Comparison of ENCODE assay signal across 38 mouse cellular contexts in genomic region chr11:100221741-100222140, GRCm38 (mm10). TPM values are rescaled to one million over a fixed set of nuclear protein-coding genes. Genes with fewer than 3 reads are reported as not detected.
A peak's percentile ranks its signal among the peaks of the same experiment; 100 is the strongest.
DNase-seq lines count a peak whose midpoint lies in the region; ATAC-seq and TF ChIP-seq lines count a peak whose summit lies in the region.
"Had no signal": no experiment of that assay in that cellular context is flagged by ENCODE, and none has a peak within 500 bp of the region (broad histone marks: within the 10 kb centered on the region; RNA-seq: fewer than 3 reads in every experiment).

No protein-coding gene starts in this region.

- peaks cover 72% of the 10 kb centered on the region for H3K27me3 ChIP-seq in CH12.LX (replicated peaks)
- H3K27me3 ChIP-seq in forebrain, embryonic 16.5 days (replicated peaks; ENCODE audit: control insufficient read depth, insufficient read depth, low read length) = no peaks in the 10 kb centered on the region
- H3K27me3 ChIP-seq: kidney, embryonic 15.5 days; limb, embryonic 15.5 days; midbrain, embryonic 15.5 days had no signal

- peaks cover 25% of the 10 kb centered on the region for H3K9me3 ChIP-seq in CH12.LX (replicated peaks; ENCODE audit: low read length)
- no peaks in the 10 kb centered on the region for H3K9me3 ChIP-seq in forebrain, embryonic 16.5 days (ENCODE audit: control insufficient read depth, low read length)
- H3K9me3 ChIP-seq: limb, embryonic 10.5 days; limb, embryonic 15.5 days; midbrain, embryonic 15.5 days had no signal

- H3K79me2 ChIP-seq in CH12.LX (replicated peaks; ENCODE audit: control insufficient read depth, extremely low read depth, insufficient read depth, poor library complexity, severe bottlenecking) = no peaks in the 10 kb centered on the region

- peak overlapping the region; percentile 22 for H3K4me2 ChIP-seq in CH12.LX (ENCODE audit: insufficient read depth, low read depth, poor library complexity, severe bottlenecking)
- no peak overlapping the region for H3K4me2 ChIP-seq in forebrain, embryonic 16.5 days (ENCODE audit: low read length)
- H3K4me2 ChIP-seq: kidney, embryonic 15.5 days; limb, embryonic 15.5 days; midbrain, embryonic 15.5 days had no signal

- 15% methylated on average over 8 of the region's 8 CpGs for WGBS in olfactory bulb, adult 2 months
- 41% methylated on average over 8 of the region's 8 CpGs for WGBS in forebrain, embryonic 16.5 days

- ATAC-seq in forebrain, embryonic 16.5 days = no peak
- ATAC-seq: CD4-positive, CD25-positive, alpha-beta regulatory T cell, adult 4 months; forebrain, embryonic 14.5 days; hindbrain, embryonic 16.5 days; midbrain, embryonic 15.5 days had no signal

- in situ Hi-C loops in CH12.LX (cut with MboI; ENCODE audit: low pct_ligation_motif_present, low pct_unique_long_range_greater_than_20kb, low sequenced_read_pairs) = no loop called here

- H3K4me3 ChIP-seq in CH12.LX (replicated peaks in 1 of 3; ENCODE audit: low read depth in 2 of 3, low read length in 2 of 3, poor library complexity in 1 of 3) = no peak overlapping the region
- no peak overlapping the region for H3K4me3 ChIP-seq in olfactory bulb, adult 2 months (ENCODE audit: insufficient read depth, low read depth, low read length)
- no peak overlapping the region for H3K4me3 ChIP-seq in forebrain, embryonic 16.5 days (replicated peaks; ENCODE audit: low read length)
- H3K4me3 ChIP-seq: kidney, embryonic 15.5 days; limb, embryonic 10.5 days; limb, embryonic 15.5 days; midbrain, embryonic 15.5 days had no signal

- no peak overlapping the region for H3K27ac ChIP-seq in CH12.LX (ENCODE audit: insufficient read depth, low read depth)
- peak overlapping the region; percentile 62 for H3K27ac ChIP-seq in olfactory bulb, adult 2 months (ENCODE audit: insufficient read depth, low read depth, low read length)
- no peak overlapping the region for H3K27ac ChIP-seq in forebrain, embryonic 16.5 days (ENCODE audit: low read length)
- H3K27ac ChIP-seq: kidney, embryonic 15.5 days; limb, embryonic 10.5 days; limb, embryonic 15.5 days; liver, embryonic 14.5 days; macrophage; midbrain, embryonic 15.5 days had no signal

- dilution Hi-C loops in CH12.LX (cut with MboI; ENCODE audit: extremely low pct_ligation_motif_present, extremely low pct_unique_long_range_greater_than_20kb, low sequenced_read_pairs) = no loop called here

- no peak overlapping the region for H3K9ac ChIP-seq in CH12.LX (ENCODE audit: insufficient read depth, low read depth)
- H3K9ac ChIP-seq in forebrain, embryonic 16.5 days (replicated peaks; ENCODE audit: low read depth, low read length) = no peak overlapping the region
- H3K9ac ChIP-seq: kidney, embryonic 15.5 days; limb, embryonic 15.5 days; liver, embryonic 14.5 days; midbrain, embryonic 15.5 days had no signal

- peak; percentile 11 to 24 for DNase-seq in left cerebral cortex, postnatal 14 days (ENCODE audit: low spot score in 2 of 2)
- DNase-seq in left cerebral cortex, postnatal 10 days (ENCODE audit: extremely low spot score in 1 of 2, low spot score in 2 of 2) = no peak
- peak; percentile 5 for DNase-seq in CH12.LX (ENCODE audit: extremely low read depth)
- peak; percentile 60 for DNase-seq in ZHBTc4 (ENCODE audit: low read depth, low spot score)
- no peak for DNase-seq in heart, postnatal 36 days
- DNase-seq: adrenal gland, postnatal 25 days; cerebellum, adult 18-20 months; cerebellum, postnatal 10 days; heart, postnatal 14 days; kidney, adult 18-20 months; kidney, postnatal 25 days; lung, adult 2 months; lung, postnatal 10 days; thymus, adult 18-20 months; thymus, postnatal 25 days had no signal

- no peaks in the 10 kb centered on the region for H3K36me3 ChIP-seq in CH12.LX (replicated peaks in 1 of 2; ENCODE audit: control insufficient read depth in 1 of 2, insufficient read depth in 1 of 2, low read length in 1 of 2)
- no peaks in the 10 kb centered on the region for H3K36me3 ChIP-seq in forebrain, embryonic 16.5 days (ENCODE audit: control insufficient read depth, insufficient read depth)
- H3K36me3 ChIP-seq: kidney, embryonic 15.5 days; limb, embryonic 10.5 days; limb, embryonic 15.5 days; midbrain, embryonic 15.5 days had no signal

- intact Hi-C loops in left cerebral cortex, postnatal 14 days (cut with DNase I) = no loop called here
- intact Hi-C loops in left cerebral cortex, postnatal 10 days (cut with DNase I) = no loop called here
- intact Hi-C loops in heart, postnatal 36 days (cut with DNase I) = no loop called here

- no peak for TF ChIP-seq RAD21 in CH12.LX (IDR thresholded peaks at IDR 0.05; ENCODE audit: low read depth, low read length)

- no peak for TF ChIP-seq CTCF in CH12.LX (conservative IDR thresholded peaks at IDR 0.05 in 1 of 2, IDR thresholded peaks at IDR 0.05 in 1 of 2; ENCODE audit: low read depth in 2 of 2, low read length in 2 of 2)
- no peak for TF ChIP-seq CTCF in olfactory bulb, adult 2 months (IDR thresholded peaks at IDR 0.05; ENCODE audit: insufficient read depth, low read depth, low read length)

- TF ChIP-seq EP300 in CH12.LX (IDR thresholded peaks at IDR 0.05; ENCODE audit: low read length) = no peak

- no peak for TF ChIP-seq POLR2A in CH12.LX (IDR thresholded peaks at IDR 0.05; ENCODE audit: low read depth, low read length)
- TF ChIP-seq POLR2A in olfactory bulb, adult 2 months (IDR thresholded peaks at IDR 0.05; ENCODE audit: insufficient read depth, low read depth, low read length) = no peak

- peaks cover 0 to 6% of the 10 kb centered on the region in 2 experiments; a peak in 1 of 4 replicates for H3K4me1 ChIP-seq in CH12.LX (ENCODE audit: control insufficient read depth in 1 of 2, insufficient read depth in 2 of 2)
- H3K4me1 ChIP-seq in olfactory bulb, adult 2 months (ENCODE audit: control insufficient read depth, insufficient read depth, low read length) = no peaks in the 10 kb centered on the region; the same call in 1 of the 2 replicates
- H3K4me1 ChIP-seq in forebrain, embryonic 16.5 days (replicated peaks; ENCODE audit: control insufficient read depth, insufficient read depth, low read length) = no peaks in the 10 kb centered on the region
- H3K4me1 ChIP-seq: kidney, embryonic 15.5 days; limb, embryonic 10.5 days; limb, embryonic 15.5 days; midbrain, embryonic 15.5 days had no signal

TF ChIP-seq in CH12.LX, 34 proteins besides CTCF, POLR2A, EP300 and RAD21:
- TF ChIP-seq TBP (conservative IDR thresholded peaks at IDR 0.05; ENCODE audit: low read depth, low read length) (no peak), RCOR1 (conservative IDR thresholded peaks at IDR 0.05; ENCODE audit: low read depth, low read length) (no peak), MAFK (IDR thresholded peaks at IDR 0.05; ENCODE audit: insufficient replicate concordance, low read length) (no peak), TCF12 (IDR thresholded peaks at IDR 0.05; ENCODE audit: low read depth, low read length) (no peak)

RNA-seq across cellular contexts. Expression of gene Krt14, which starts 14.4 kb away (rescaled TPM):
- total RNA-seq in left cerebral cortex, postnatal 14 days (2021) = not detected
- not detected for total RNA-seq in left cerebral cortex, postnatal 10 days (2021)
- not detected in 2 replicates for total RNA-seq in CH12.LX (2012; rRNA removed)
- not detected in 2 replicates for total RNA-seq in CH12.LX (2014; rRNA removed)
- not detected in 2 replicates for polyA plus RNA-seq in CH12.LX (2012; ENCODE audit: insufficient read length, low read depth)
- polyA plus RNA-seq in olfactory bulb, adult 2 months (2012; ENCODE audit: insufficient read depth, insufficient read length, low replicate concordance, missing spikeins) = not detected in 2 replicates
- under 1 TPM; 0.19 to 0.61 TPM for total RNA-seq in heart, postnatal 36 days (2021)
- 0.38 and 1.6 TPM in 2 replicates for polyA plus RNA-seq in forebrain, embryonic 16.5 days (2015; fragmentation: Nextera tagmentation; extraction: Ambion mirVana)
- total RNA-seq: adrenal gland, postnatal 25 days; gastrocnemius, adult 8-10 months; layer of hippocampus, adult 18-20 months; left cerebral cortex, adult 18-20 months; neutrophil, adult 5-6 weeks had no signal
- polyA plus RNA-seq: CD4-positive, CD25-positive, alpha-beta regulatory T cell, adult 4 months; cortical plate, adult 2 months; forebrain, embryonic 14.5 days; macrophage had no signal

RNA-seq across cellular contexts. Expression of gene Krt16, which starts 27.0 kb away (rescaled TPM):
- total RNA-seq in left cerebral cortex, postnatal 14 days (2021) = not detected
- total RNA-seq in left cerebral cortex, postnatal 10 days (2021) = not detected
- total RNA-seq in CH12.LX (2012; rRNA removed) (0.08 TPM in 1 of 2 replicates, not detected in the other), CH12.LX (2014; rRNA removed) (not detected in 2 replicates)
- not detected in 2 replicates for polyA plus RNA-seq in CH12.LX (2012; ENCODE audit: insufficient read length, low read depth)
- polyA plus RNA-seq in olfactory bulb, adult 2 months (2012; ENCODE audit: insufficient read depth, insufficient read length, low replicate concordance, missing spikeins) = not detected in 2 replicates
- total RNA-seq in heart, postnatal 36 days (2021) = not detected
- not detected in 2 replicates for polyA plus RNA-seq in forebrain, embryonic 16.5 days (2015; fragmentation: Nextera tagmentation; extraction: Ambion mirVana)
- total RNA-seq: adrenal gland, postnatal 25 days; gastrocnemius, adult 8-10 months; heart, postnatal 14 days; layer of hippocampus, adult 18-20 months; layer of hippocampus, postnatal 10 days; left cerebral cortex, adult 18-20 months; neutrophil, adult 5-6 weeks had no signal
- polyA plus RNA-seq: CD4-positive, CD25-positive, alpha-beta regulatory T cell, adult 4 months; cortical plate, adult 2 months; forebrain, embryonic 14.5 days; gonadal fat pad, adult 2 months; heart, embryonic 14.5 days; hindbrain, embryonic 11.5 days; hindbrain, embryonic 16.5 days; intestine, embryonic 14.5 days; limb, embryonic 10.5 days; liver, embryonic 14.5 days; macrophage; midbrain, embryonic 15.5 days; neural tube, embryonic 11.5 days had no signal

RNA-seq across cellular contexts. Expression of gene Krt9, which starts 28.7 kb away (rescaled TPM):
- 1 to 10 TPM; 2.6 to 2.7 TPM for total RNA-seq in left cerebral cortex, postnatal 14 days (2021)
- total RNA-seq in left cerebral cortex, postnatal 10 days (2021) = 1 to 10 TPM; 1.7 to 2.2 TPM
- total RNA-seq in CH12.LX (2012; rRNA removed) = not detected in 2 replicates
- total RNA-seq in CH12.LX (2014; rRNA removed) = not detected in 2 replicates
- not detected in 2 replicates for polyA plus RNA-seq in CH12.LX (2012; ENCODE audit: insufficient read length, low read depth)
- not detected in 2 replicates for polyA plus RNA-seq in olfactory bulb, adult 2 months (2012; ENCODE audit: insufficient read depth, insufficient read length, low replicate concordance, missing spikeins)
- total RNA-seq in heart, postnatal 36 days (2021) = not detected
- polyA plus RNA-seq in forebrain, embryonic 16.5 days (2015; fragmentation: Nextera tagmentation; extraction: Ambion mirVana) = not detected in 2 replicates
- total RNA-seq: adrenal gland, postnatal 25 days; gastrocnemius, adult 8-10 months; heart, postnatal 14 days; neutrophil, adult 5-6 weeks had no signal
- polyA plus RNA-seq: CD4-positive, CD25-positive, alpha-beta regulatory T cell, adult 4 months; forebrain, embryonic 14.5 days; heart, embryonic 14.5 days; hindbrain, embryonic 11.5 days; intestine, embryonic 14.5 days; kidney, embryonic 15.5 days; limb, embryonic 10.5 days; liver, embryonic 14.5 days; lung, adult 2 months; macrophage; midbrain, embryonic 15.5 days; neural tube, embryonic 11.5 days; stomach, embryonic 16.5 days had no signal

RNA-seq across cellular contexts. Expression of gene Krt17, which starts 39.1 kb away (rescaled TPM):
- total RNA-seq in left cerebral cortex, postnatal 14 days (2021) = not detected
- not detected for total RNA-seq in left cerebral cortex, postnatal 10 days (2021)
- total RNA-seq in CH12.LX (2012; rRNA removed) (0.76 and 0.97 TPM in 2 replicates), CH12.LX (2014; rRNA removed) (0.15 TPM in 1 of 2 replicates, not detected in the other)
- polyA plus RNA-seq in CH12.LX (2012; ENCODE audit: insufficient read length, low read depth) = not detected in 2 replicates
- not detected in 2 replicates for polyA plus RNA-seq in olfactory bulb, adult 2 months (2012; ENCODE audit: insufficient read depth, insufficient read length, low replicate concordance, missing spikeins)
- total RNA-seq in heart, postnatal 36 days (2021) = not detected
- polyA plus RNA-seq in forebrain, embryonic 16.5 days (2015; fragmentation: Nextera tagmentation; extraction: Ambion mirVana) = 0.27 and 0.62 TPM in 2 replicates
- total RNA-seq: adrenal gland, postnatal 25 days; gastrocnemius, adult 8-10 months; layer of hippocampus, adult 18-20 months; layer of hippocampus, postnatal 10 days; neutrophil, adult 5-6 weeks had no signal
- polyA plus RNA-seq: macrophage had no signal

RNA-seq across cellular contexts. Expression of gene Krt42, which starts 47.9 kb away (rescaled TPM):
- not detected for total RNA-seq in left cerebral cortex, postnatal 14 days (2021)
- total RNA-seq in left cerebral cortex, postnatal 10 days (2021) = not detected
- total RNA-seq in CH12.LX (2012; rRNA removed) (not detected in 2 replicates), CH12.LX (2014; rRNA removed) (not detected in 2 replicates)
- polyA plus RNA-seq in CH12.LX (2012; ENCODE audit: insufficient read length, low read depth) = not detected in 2 replicates
- not detected in 2 replicates for polyA plus RNA-seq in olfactory bulb, adult 2 months (2012; ENCODE audit: insufficient read depth, insufficient read length, low replicate concordance, missing spikeins)
- not detected for total RNA-seq in heart, postnatal 36 days (2021)
- not detected in 2 replicates for polyA plus RNA-seq in forebrain, embryonic 16.5 days (2015; fragmentation: Nextera tagmentation; extraction: Ambion mirVana)
- total RNA-seq: adrenal gland, postnatal 25 days; gastrocnemius, adult 8-10 months; heart, postnatal 14 days; layer of hippocampus, adult 18-20 months; layer of hippocampus, postnatal 10 days; neutrophil, adult 5-6 weeks had no signal
- polyA plus RNA-seq: CD4-positive, CD25-positive, alpha-beta regulatory T cell, adult 4 months; cortical plate, adult 2 months; forebrain, embryonic 14.5 days; gonadal fat pad, adult 2 months; heart, embryonic 14.5 days; hindbrain, embryonic 11.5 days; hindbrain, embryonic 16.5 days; intestine, embryonic 14.5 days; kidney, embryonic 15.5 days; limb, embryonic 10.5 days; liver, embryonic 14.5 days; lung, adult 2 months; macrophage; midbrain, embryonic 15.5 days; neural tube, embryonic 11.5 days; stomach, embryonic 16.5 days had no signal

Comparison
In these comparisons a context has a peak if more than half of its experiments do, and no peak if none do; other contexts are left out.
1. DNase-seq: peak in left cerebral cortex, postnatal 14 days (2 of 2), CH12.LX (single experiment) and ZHBTc4 (single experiment); none in left cerebral cortex, postnatal 10 days (0 of 2) and heart, postnatal 36 days (0 of 2).